Comparison of ENCODE assay signal across 10 mouse cellular contexts in genomic region chr9:79599395-79600236, GRCm38 (mm10).
DNase-seq lines count a peak whose midpoint lies in the region; ATAC-seq and TF ChIP-seq lines count a peak whose summit lies in the region.
"Had no signal": no experiment of that assay in that cellular context is flagged by ENCODE, and none has a peak within 500 bp of the region (broad histone marks: within the 10 kb centered on the region; RNA-seq: fewer than 3 reads in every experiment).

No protein-coding gene starts in this region.

- ATAC-seq in forebrain, embryonic 13.5 days: peak; percentile 81
- ATAC-seq in midbrain, embryonic 16.5 days: peak; percentile 75
- no peak for ATAC-seq in stomach, postnatal 0 days (ENCODE audit: low FRiP score, low TSS enrichment)

- H3K9ac ChIP-seq in forebrain, embryonic 13.5 days: no peak overlapping the region; the same call in 1 of the 2 replicates
- H3K9ac ChIP-seq in midbrain, embryonic 16.5 days (ENCODE audit: low read depth, low read length): no peak overlapping the region
- no peak overlapping the region for H3K9ac ChIP-seq in stomach, postnatal 0 days (ENCODE audit: low read length)
- H3K9ac ChIP-seq: lung, embryonic 14.5 days had no signal

- WGBS in forebrain, embryonic 13.5 days: 72% methylated on average over 20 of the region's 20 CpGs
- 69% methylated on average over 20 of the region's 20 CpGs for WGBS in midbrain, embryonic 16.5 days
- 83% methylated on average over 20 of the region's 20 CpGs for WGBS in stomach, postnatal 0 days

- H3K4me1 ChIP-seq in forebrain, embryonic 13.5 days: peaks cover 12% of the 10 kb centered on the region
- H3K4me1 ChIP-seq in midbrain, embryonic 16.5 days (ENCODE audit: control insufficient read depth, insufficient read depth, low read length): peaks cover 3% of the 10 kb centered on the region; the same call in 1 of the 2 replicates
- H3K4me1 ChIP-seq in stomach, postnatal 0 days (replicated peaks; ENCODE audit: control insufficient read depth, insufficient read depth): no peaks in the 10 kb centered on the region

- TF ChIP-seq EP300 in stomach, postnatal 0 days (optimal IDR thresholded peaks at IDR 0.05): no peak

- TF ChIP-seq CTCF in stomach, postnatal 0 days (IDR thresholded peaks at IDR 0.05; ENCODE audit: low read depth): no peak

- H3K36me3 ChIP-seq in forebrain, embryonic 13.5 days (ENCODE audit: poor library complexity, severe bottlenecking): no peaks in the 10 kb centered on the region
- H3K36me3 ChIP-seq in midbrain, embryonic 16.5 days (ENCODE audit: control insufficient read depth, insufficient read depth, low read length): no peaks in the 10 kb centered on the region
- no peaks in the 10 kb centered on the region; the same call in 1 of the 2 replicates for H3K36me3 ChIP-seq in stomach, postnatal 0 days (ENCODE audit: control insufficient read depth, insufficient read depth, low read length)

- no peak overlapping the region for H3K27ac ChIP-seq in forebrain, embryonic 13.5 days
- no peak overlapping the region for H3K27ac ChIP-seq in midbrain, embryonic 16.5 days (ENCODE audit: low read length)
- H3K27ac ChIP-seq in stomach, postnatal 0 days (replicated peaks): no peak overlapping the region

- DNase-seq in layer of hippocampus, postnatal 10 days (ENCODE audit: low spot score in 2 of 2): peak; percentile 16 to 29
- DNase-seq in layer of hippocampus, postnatal 25 days (ENCODE audit: extremely low spot score in 1 of 2, low spot score in 1 of 2): no peak
- DNase-seq in kidney, adult 8-10 months: peak; percentile 89 to 90
- DNase-seq in stomach, postnatal 0 days (ENCODE audit: low spot score): no peak
- no peak for DNase-seq in c-Kit-positive CD71-positive TER-119-positive erythroid progenitor cells, embryonic 14.5 days (ENCODE audit: low spot score)
- DNase-seq: adrenal gland, postnatal 25 days; lung, embryonic 14.5 days; thymus, postnatal 36 days had no signal

- no peak overlapping the region for H3K4me3 ChIP-seq in forebrain, embryonic 13.5 days
- no peak overlapping the region for H3K4me3 ChIP-seq in midbrain, embryonic 16.5 days (ENCODE audit: low read depth, low read length)
- H3K4me3 ChIP-seq in stomach, postnatal 0 days (ENCODE audit: low read depth, low read length): no peak overlapping the region

- peak overlapping the region; percentile 16; the same call in 1 of the 2 replicates for H3K4me2 ChIP-seq in forebrain, embryonic 13.5 days
- H3K4me2 ChIP-seq in midbrain, embryonic 16.5 days (ENCODE audit: low read length): peak overlapping the region; percentile 26
- H3K4me2 ChIP-seq in stomach, postnatal 0 days (replicated peaks; ENCODE audit: low read depth): no peak overlapping the region
- H3K4me2 ChIP-seq: lung, embryonic 14.5 days had no signal

- no peaks in the 10 kb centered on the region for H3K9me3 ChIP-seq in forebrain, embryonic 13.5 days (replicated peaks)
- H3K9me3 ChIP-seq in midbrain, embryonic 16.5 days (replicated peaks; ENCODE audit: control insufficient read depth, low read length, poor library complexity, severe bottlenecking): no peaks in the 10 kb centered on the region
- H3K9me3 ChIP-seq in stomach, postnatal 0 days (ENCODE audit: control insufficient read depth, low read length): no peaks in the 10 kb centered on the region

- peaks cover 10% of the 10 kb centered on the region for H3K27me3 ChIP-seq in forebrain, embryonic 13.5 days
- no peaks in the 10 kb centered on the region for H3K27me3 ChIP-seq in midbrain, embryonic 16.5 days (ENCODE audit: control insufficient read depth, insufficient read depth, low read depth, low read length)
- H3K27me3 ChIP-seq in stomach, postnatal 0 days (ENCODE audit: control insufficient read depth, insufficient read depth, low read length): no peaks in the 10 kb centered on the region

Comparison
In these comparisons a context has a peak if more than half of its experiments do, and no peak if none do; other contexts are left out.
1. DNase-seq: peak in layer of hippocampus, postnatal 10 days (2 of 2) and kidney, adult 8-10 months (2 of 2); none in layer of hippocampus, postnatal 25 days (0 of 2), stomach, postnatal 0 days (single experiment) and c-Kit-positive CD71-positive TER-119-positive erythroid progenitor cells, embryonic 14.5 days (single experiment).